Mouse (Mus musculus) adrenal gland, postnatal 4 days (tissue): ENCODE results near the gene Prcc. TPM values are rescaled to one million over a fixed set of nuclear protein-coding genes. Genes with fewer than 3 reads are reported as not detected.
"Not testable (repeated sequence)": the region's sequence is repeated elsewhere in the genome, so short reads cannot be mapped to it uniquely, and the experiment has no call there.

ENCODE experiments used
- DNase-seq, 2 experiments: peaks; one replicate each; pipeline ENCODE4 v3.0.0; 2021 to 2022; ENCODE audit warnings: low spot score in 2 of 2, mixed read lengths in 2 of 2
- total RNA-seq, 2 experiments: library from RNA; stranded (reverse); gene quantifications; 2 replicates each; pipeline ENCODE4 v1.2.3; 2021

Prcc gene
- total RNA-seq, 2 experiments from 2014 or later: 67.0 to 74.2 TPM

DNA sequence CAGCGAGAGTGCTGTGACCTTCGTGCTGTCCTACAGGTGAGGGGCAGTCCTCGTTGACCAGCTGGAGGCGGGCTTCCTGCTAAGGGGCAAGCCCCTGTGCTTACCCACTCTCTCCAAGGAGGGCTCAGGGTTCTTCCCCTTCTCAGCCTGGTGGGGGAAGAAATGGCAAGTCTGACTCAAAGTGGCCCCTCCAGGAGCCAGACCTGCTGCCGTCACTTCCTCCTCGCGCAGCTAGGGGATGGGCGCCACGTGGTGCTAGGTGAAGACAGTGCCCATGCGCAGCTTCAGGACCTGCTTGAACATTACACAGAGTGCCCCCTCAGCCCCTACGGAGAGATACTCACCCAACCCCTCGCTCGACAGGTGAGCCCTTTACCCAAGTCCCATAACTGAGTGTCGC lies 36.3 kb downstream of the Prcc start:
- no peak for DNase-seq

DNA sequence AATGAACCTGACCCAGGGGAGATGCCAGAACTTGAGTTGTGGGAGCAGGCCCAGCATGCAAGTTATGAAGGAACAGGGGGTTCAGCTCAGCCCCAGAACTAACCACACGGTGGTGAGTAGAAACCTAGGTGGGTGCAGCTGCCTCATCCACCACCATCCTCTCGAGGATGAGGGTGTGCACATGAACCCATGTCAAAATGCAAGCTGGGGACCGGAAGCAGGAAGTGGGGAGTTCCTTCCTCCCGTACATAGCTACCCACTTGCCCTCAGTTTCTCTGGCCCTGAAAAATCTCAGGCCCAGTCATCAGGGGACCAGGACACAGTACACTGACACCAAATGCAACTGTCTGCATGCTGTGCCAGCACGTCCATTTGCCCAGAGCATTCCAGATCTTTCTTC lies 37.7 kb downstream of the Prcc start:
- no peak for DNase-seq

DNA sequence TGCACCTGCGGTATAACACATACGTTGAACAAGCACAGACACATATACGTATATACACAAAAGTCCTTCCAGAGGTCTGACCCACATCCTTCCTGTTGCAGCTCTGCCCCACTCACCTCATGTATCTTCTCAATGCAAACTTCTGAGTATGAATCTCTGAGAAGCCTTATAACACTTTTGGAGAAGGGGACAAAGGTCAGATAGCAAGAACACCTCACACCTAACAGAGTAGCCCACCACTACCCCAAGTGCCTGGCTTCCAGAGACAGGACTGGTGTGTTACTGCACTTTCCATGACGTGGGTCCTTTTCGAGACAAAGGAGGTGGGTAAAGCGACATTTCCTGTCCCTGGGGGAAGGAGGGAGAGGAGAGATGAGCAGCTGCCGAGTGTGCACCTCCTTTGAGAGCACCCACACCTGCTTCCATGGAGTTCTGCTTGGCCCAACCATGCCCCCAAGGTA lies 38.7 kb downstream of the Prcc start, which contains the start of gene Sh2d2a:
TSS of gene Sh2d2a (plus strand) at position 106 of the 461 bp plus-strand sequence.
- DNase-seq: no peak

DNA sequence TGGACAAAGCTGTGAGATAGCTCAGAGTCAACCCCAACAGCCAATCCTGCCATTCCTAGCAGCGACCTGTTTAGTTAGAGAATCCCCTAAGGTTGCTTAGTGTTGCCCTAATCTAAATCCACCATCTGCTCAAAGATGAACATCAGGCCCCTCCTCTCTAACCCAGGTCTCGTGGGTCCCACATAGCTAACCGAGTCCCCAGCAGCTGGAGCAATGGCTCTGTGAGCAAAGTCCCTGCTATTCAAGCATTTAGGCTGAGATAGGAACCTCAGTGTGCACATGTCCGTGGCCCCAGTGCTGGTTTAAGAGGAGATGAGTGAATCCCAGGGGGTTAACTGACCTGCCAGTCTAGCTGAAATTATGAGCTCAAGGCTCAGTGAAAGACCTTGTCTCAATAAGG lies 39.2 kb downstream of the Prcc start:
- DNase-seq: no peak

DNA sequence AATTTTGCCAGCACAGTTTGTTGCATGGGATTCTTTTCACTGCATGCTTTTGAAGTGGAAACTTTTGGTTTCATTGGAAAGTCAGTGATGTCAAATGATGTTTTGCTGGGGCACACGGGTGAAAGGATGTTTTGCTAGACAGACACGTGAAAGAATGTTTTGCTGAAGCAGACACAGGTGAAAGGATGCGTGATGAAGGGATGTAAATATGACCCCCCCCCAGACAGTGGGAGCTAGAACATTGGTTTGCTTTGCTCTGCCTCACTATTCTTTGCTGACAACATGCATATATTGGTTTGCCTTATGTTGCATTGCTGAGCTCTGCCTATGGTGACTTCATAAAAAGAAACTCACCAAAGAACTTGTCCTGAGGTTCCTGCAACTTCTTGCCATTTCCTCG lies 40.4 kb downstream of the Prcc start:
- no peak for DNase-seq

DNA sequence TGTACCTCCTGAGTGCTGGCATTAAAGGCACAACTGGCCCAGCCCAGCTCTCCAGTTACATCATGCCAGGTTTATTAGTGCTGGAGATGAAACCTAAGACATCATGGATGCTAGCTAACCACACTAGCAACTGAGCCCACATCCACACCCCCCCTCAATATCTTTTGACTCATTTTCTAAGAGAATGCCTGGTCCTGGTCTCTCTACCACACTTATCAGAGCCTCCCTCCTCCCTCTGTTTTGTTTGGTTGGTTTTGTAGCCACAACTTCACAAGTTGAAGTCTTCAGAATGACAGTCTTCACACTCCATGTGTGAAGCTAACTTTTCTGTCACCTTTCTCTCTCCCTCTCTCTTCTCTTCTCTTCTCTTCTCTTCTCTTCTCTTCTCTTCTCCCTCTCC lies 44.5 kb downstream of the Prcc start:
- DNase-seq: no peak

DNA sequence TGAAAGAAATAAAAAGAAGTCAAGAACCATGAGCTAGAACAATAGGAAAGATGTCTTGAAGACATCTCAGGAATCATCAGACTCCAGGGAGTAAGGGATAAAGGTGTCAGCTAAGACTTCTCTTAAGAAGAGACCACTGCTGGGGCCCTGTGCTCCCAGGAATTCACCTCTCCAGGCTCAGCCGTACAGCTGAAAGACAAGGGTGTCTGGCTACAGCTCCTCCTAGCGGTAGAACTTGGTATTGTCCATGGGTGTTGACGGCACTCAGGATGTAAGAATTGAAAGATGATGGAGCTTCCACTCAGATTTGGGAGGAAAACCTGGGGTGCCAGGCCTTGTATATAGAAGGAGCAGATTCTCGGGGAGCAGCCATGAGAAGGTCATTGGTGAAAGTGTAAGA lies 46.8 kb downstream of the Prcc start:
- peak; percentile 38 to 62 for DNase-seq

DNA sequence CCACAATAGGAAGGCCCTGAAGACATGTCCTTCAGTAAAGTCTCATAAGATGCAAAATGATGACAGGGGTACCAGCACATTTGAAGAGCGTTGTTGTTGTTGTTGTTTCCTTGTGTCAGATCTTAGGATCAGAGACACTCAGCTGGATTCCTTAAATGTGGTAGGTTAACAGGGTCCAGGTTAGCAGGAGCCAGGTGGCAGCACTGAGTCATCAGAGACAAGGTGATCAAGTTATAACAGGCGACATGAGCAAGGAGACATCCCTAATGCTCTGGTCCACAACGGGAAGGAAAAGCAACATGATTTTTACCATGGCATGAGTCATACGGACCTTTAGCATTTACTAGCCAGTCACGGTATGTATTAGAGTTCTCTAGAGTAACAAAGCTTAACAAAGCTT lies 51.9 kb downstream of the Prcc start:
- no peak for DNase-seq

DNA sequence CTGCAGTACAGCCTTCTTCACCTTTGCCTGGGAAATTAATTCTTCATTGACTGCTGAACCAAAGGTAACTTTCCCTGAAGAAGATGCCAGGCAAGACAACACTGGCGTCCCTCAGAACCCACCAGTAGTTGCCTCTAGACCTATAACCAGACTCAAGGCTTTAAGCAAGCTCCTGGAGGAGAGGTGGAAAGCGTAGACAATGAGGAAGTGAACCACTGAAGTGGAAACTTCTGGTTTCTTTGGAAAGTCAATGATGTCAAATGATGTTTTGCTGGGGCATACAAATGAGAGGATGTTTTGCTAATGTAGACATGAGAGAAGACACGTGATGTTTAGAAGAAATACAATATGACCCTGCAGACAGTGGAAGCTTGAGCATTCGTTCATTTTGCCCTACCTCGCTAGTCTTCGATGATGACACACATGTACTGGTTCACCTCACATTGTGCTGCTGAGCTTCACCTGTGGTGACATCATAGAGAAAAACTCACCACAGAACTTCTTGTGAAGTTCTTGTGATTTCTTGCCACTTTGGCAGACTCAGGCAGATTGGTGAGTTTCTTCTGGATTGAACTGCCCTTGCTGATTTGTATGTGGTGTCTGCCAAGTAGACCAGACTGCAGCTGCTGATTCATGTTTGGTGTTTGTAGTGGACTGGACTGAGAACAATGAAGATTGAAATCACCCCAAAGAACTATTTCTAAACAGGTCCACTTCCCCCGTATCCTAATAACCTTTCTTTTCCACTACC lies 53.1 kb downstream of the Prcc start:
- DNase-seq: no peak

DNA sequence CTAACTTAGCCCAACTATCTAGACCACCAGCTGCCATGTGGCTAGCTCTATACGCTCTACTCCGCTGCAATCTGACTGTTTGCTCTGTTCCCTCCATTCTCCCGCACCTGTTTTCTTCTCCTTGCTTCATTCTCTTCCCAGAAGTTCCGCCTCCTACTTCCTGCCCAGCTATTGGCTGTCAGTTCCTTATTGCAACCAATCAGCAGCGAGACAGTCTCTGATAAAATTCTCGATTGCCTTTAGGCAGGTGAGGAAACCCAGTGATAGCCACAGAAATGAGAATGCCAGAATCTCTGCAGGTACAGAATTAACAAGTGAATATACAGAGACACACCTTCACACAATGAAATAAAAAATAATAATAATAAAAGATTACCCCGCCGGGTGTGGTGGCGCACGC lies 56.4 kb downstream of the Prcc start:
- DNase-seq: no peak

DNA sequence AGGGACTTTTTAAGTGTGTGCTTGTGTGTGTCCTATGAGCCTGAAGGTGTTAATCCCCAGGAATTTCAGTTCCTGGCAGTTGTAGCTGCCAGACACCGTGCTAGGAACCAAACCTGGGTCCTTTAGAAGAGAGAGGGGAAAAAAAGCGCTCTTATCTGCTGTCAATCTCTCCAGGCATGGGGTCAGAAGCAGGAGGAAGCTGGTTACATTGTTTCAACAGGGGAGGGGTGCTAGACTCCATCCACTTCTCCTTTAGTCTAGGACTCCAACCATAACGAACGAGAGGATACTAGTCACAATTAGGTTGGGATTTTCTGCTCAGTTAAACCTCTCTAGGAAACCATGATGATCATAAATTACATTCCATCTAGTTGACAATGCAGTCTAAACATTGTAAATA lies 57.0 kb downstream of the Prcc start:
- DNase-seq: no peak

DNA sequence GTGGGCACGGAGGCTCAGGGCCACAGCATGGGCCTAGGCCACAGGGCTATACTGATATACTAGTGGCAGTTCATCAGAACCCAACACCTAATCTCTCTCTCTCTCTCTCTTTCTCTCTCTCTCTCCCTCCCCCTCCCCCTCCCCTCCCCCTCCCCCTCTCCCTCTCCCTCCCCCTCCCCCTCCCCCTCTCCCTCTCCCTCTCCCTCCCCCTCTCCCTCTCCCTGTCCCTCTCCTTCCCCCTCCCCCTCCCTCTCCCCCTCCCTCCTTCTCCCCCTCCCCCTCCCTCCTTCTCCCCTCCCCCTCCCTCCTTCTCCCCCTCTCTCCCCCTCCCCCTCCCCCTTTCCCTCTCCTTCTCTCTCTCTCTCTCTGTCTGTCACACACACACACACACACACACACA lies 61.2 kb downstream of the Prcc start, which contains the start of gene Pear1:
TSS of gene Pear1 (minus strand) at position 101 of the 400 bp plus-strand sequence.
- not testable (repeated sequence) for DNase-seq

DNA sequence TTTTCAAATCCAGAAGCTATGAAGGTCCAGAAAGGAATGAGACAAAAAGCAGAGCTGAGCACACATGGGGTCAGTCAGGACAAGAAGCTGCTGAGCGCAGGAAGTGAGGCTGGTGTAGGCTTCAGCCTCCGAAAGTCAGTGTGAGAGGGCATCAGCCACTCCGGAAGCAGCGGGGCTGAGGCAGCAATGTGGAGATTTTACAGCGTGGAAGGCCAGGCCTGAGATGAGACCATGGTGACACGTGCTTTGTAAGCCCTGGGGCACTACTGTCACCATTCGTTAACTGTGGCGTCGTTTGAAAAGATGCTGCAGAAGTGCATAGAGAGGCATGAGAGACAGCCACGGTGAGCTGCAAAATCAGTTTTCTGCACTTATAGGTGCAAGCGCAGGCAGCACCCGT lies 67.2 kb downstream of the Prcc start:
- no peak for DNase-seq

DNA sequence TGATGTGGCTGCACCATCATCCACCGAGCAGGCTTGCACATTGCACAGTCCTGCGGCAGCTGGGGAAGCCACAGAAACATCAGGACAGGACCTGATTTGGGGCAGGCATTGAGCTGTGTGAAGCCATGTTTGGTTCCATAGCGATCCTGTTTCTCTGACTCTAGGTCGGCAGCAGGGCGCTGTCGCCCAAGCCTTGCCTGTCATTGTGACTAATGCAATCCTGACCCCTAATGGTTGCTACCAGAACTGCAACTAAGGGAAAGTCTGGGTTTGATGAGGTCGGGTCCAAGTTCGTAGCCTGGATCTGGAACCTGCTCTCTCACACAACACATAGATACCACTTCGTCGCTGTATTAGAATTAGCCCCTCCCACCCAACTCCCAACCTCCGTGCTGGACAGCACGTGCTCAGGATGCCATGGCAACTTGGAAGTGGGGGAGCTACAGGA lies 68.7 kb downstream of the Prcc start:
- peak; percentile 31 to 50 for DNase-seq

DNA sequence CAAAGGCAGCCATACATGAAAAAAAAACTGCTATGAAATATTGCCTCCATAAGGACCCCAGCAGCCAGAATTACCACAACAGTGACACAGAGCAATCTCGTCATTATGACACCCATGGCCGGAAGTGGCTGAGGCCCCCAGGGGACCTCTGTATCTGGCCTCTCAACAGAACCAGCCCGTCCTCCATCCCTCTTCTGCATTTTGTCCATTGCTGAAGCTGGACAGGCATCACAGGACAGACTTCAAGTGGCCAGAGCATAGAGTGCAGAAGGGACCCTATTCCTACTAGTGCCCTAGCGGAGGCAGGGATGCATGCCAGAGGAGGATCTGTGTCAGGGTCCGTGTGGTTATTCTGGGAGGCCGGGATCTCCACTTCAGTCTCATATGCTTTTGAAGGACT lies 69.2 kb downstream of the Prcc start:
- no peak for DNase-seq

DNA sequence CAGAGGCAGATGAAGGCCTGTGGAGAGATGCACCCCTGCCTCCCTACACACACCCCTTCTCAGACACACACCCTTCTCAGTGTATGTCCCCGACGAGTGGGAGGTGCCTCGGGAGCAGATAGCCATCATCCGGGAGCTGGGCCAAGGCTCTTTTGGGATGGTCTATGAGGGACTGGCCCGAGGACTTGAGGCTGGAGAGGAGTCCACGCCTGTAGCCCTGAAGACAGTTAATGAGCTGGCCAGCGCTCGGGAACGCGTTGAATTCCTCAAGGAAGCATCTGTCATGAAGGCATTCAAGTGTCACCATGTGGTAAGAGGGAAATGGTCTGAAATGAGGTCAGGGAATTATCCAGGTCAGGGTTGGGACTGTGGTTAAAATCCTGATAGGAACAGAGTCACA lies 72.5 kb downstream of the Prcc start:
- no peak for DNase-seq

DNA sequence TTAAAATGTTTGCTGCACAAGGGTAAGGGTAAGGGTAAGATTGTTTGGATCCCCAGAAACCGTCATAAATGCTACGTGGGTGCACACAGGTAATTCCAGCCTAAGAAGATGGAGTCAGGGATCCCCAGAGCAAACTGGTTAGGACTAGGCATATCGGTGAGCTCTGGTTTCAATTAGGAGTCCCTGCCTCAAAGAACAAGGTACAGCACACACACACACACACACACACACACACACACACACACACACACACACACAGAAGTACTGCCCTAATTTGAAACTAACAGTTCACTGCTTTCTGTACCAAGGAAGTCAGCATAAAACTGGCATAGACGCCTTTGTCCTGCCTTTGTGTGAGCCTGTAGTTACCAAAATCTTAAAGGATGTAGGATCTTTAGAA lies 73.0 kb downstream of the Prcc start:
- no peak for DNase-seq

DNA sequence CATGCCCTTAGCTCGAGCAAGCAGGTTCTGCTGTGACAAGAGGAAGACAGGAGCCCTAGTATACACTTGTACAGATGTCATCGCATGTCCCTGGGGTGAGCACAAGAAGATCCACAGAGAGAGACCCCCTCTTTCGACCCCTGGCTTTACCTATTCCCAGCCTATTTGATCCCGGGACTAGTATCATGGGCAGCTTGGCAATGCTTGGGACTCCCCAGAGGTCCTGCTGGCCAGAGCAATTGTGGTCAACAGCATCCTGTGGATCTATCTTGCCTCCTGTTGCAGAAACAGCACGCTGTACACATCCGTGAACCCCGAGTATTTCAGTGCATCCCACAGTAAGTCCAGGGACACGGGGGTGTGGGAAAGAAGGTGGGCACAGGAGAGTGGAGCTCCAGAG lies 74.1 kb downstream of the Prcc start:
- DNase-seq: no peak

DNA sequence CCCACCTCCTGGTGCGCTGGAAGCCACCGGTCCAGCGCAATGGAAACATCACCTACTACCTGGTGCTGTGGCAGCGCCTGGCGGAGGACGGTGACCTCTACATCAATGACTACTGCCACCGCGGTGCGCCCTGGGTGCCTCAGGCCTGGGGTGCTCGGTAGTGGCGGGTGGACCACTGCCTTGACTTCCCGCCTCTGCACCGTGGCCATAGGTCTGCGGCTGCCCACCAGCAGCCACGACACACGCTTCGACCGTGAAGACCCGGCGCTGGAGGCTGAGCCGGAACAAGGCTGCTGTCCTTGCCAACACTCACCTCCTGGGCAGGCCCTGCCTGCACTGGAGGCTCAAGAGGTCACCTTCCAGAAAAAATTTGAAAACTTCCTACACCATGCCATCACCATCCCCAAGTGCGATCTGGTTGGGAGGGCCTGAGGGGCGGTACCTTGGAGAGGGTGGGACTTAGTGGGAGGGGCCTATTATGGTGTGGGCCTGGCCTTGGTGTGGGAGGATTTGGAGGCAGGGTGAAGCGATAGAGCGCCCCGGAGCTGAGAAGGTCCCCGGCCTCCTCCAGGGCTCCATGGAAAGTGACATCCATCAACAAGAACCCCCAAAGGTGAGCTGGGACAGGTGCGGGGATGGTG lies 76.0 kb downstream of the Prcc start:
- no peak for DNase-seq
